In the genomic region with DNA sequence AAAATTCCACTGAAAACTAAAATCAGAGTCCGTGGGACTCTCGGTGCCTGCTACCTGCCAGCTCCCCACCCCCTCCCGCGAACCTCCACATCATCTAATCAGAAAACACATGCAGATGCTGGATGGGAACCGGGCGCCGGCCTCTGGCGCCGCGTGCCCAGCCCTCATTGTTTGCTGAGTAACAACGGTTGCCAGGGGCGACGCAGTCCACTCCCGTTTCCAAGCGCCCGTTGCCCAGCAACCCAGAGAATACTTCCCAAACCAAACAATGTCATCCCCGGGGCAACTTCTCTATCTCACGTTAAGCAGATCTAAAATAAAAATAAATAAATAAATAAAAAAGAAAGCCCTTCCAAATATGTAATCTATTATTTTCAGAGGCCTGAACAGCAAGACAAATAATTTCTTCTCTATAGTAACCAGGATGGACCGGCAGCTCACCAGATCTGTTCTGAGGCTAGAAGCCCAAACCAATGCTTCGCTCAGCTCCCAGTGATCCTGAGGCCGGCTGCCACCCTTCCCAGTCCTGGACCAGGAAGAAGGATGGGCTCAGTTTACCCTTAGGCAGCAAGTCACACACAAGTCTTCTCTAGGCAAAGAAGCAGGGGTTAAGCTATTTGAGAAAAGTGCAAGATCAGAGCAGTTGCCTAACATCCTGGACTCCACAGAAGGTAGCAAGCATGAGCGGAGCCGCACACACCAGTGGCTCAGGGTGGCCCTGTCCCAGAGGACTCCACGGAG, we compare ENCODE assay signal across 8 mouse cellular contexts. TPM values are rescaled to one million over a fixed set of nuclear protein-coding genes. Genes with fewer than 3 reads are reported as not detected.
DNase-seq lines count a peak whose midpoint lies in the region; ATAC-seq lines count a peak whose summit lies in the region.

No protein-coding gene starts in this region.

- H3K4me1 ChIP-seq in hindbrain, embryonic 13.5 days (replicated peaks) = peaks cover 70% of the 10 kb centered on the region

- peak; percentile 93 for DNase-seq in R1 (ENCODE audit: low read depth, low spot score)
- peak; percentile 49 to 66 for DNase-seq in cerebellum, postnatal 14 days
- DNase-seq in gastrocnemius, adult 18-20 months (ENCODE audit: low spot score) = peak; percentile 86
- peak; percentile 80 to 85 for DNase-seq in layer of hippocampus, postnatal 10 days (ENCODE audit: low spot score in 2 of 2)
- peak; percentile 88 for DNase-seq in lung, postnatal 14 days
- peak; percentile 81 for DNase-seq in ovary, postnatal 36 days (ENCODE audit: low spot score)

- H3K36me3 ChIP-seq in hindbrain, embryonic 13.5 days = no peaks in the 10 kb centered on the region

- 6% methylated on average over 24 of the region's 24 CpGs for WGBS in hindbrain, embryonic 13.5 days

- 0 out of 2 replicates have a peak, but pooled peaks cover 12% of the 10 kb centered on the region for H3K27me3 ChIP-seq in hindbrain, embryonic 13.5 days

- H3K4me3 ChIP-seq in hindbrain, embryonic 13.5 days = no peak overlapping the region

- peak; percentile 78 for ATAC-seq in hindbrain, embryonic 13.5 days (ENCODE audit: low FRiP score)
- ATAC-seq in activated CD4-positive, CD25-positive, alpha-beta regulatory T cell, adult 4 months = no peak

- no peaks in the 10 kb centered on the region for H3K9me3 ChIP-seq in hindbrain, embryonic 13.5 days

- peak overlapping the region; percentile 42; the same call in 1 of the 2 replicates for H3K4me2 ChIP-seq in hindbrain, embryonic 13.5 days

- peak overlapping the region; percentile 88 for H3K27ac ChIP-seq in hindbrain, embryonic 13.5 days

- H3K9ac ChIP-seq in hindbrain, embryonic 13.5 days = no peak overlapping the region; the same call in 1 of the 2 replicates

RNA-seq across cellular contexts. Expression of a gene that starts 16.3 kb away (rescaled TPM):
- total RNA-seq in gastrocnemius, adult 18-20 months (2021) = 1 to 10 TPM; 2.1 to 3.1 TPM
- polyA plus RNA-seq in hindbrain, embryonic 13.5 days (2015; fragmentation: Nextera tagmentation; extraction: Ambion mirVana) = 5.6 and 8.0 TPM in 2 replicates
- 1 to 10 TPM; 4.1 to 4.4 TPM for total RNA-seq in layer of hippocampus, postnatal 10 days (2021)
- 1 to 10 TPM; 1.4 to 1.9 TPM for polyA plus RNA-seq in activated CD4-positive, CD25-positive, alpha-beta regulatory T cell, adult 4 months (2017; shearing (Covaris generic))

RNA-seq across cellular contexts. Expression of a gene that starts 44.4 kb away (rescaled TPM):
- total RNA-seq in gastrocnemius, adult 18-20 months (2021) = under 1 TPM; 0.16 to 0.28 TPM
- polyA plus RNA-seq in hindbrain, embryonic 13.5 days (2015; fragmentation: Nextera tagmentation; extraction: Ambion mirVana) = 1.0 TPM in 2 replicates
- under 1 TPM; 0.27 to 0.71 TPM for total RNA-seq in layer of hippocampus, postnatal 10 days (2021)
- polyA plus RNA-seq in activated CD4-positive, CD25-positive, alpha-beta regulatory T cell, adult 4 months (2017; shearing (Covaris generic)) = under 1 TPM; 0.33 to 0.74 TPM

RNA-seq across cellular contexts. Expression of a gene that starts 49.9 kb away (rescaled TPM):
- total RNA-seq in gastrocnemius, adult 18-20 months (2021) = 10 to 100 TPM; 14.4 to 14.9 TPM
- 67.1 and 68.7 TPM in 2 replicates for polyA plus RNA-seq in hindbrain, embryonic 13.5 days (2015; fragmentation: Nextera tagmentation; extraction: Ambion mirVana)
- 10 to 100 TPM; 66.7 to 72.0 TPM for total RNA-seq in layer of hippocampus, postnatal 10 days (2021)
- polyA plus RNA-seq in activated CD4-positive, CD25-positive, alpha-beta regulatory T cell, adult 4 months (2017; shearing (Covaris generic)) = 10 to 100 TPM; 24.3 to 32.7 TPM

RNA-seq across cellular contexts. Expression of a gene that starts 57.2 kb away (rescaled TPM):
- 1 to 10 TPM; 2.6 to 3.3 TPM for total RNA-seq in gastrocnemius, adult 18-20 months (2021)
- 0.78 and 1.5 TPM in 2 replicates for polyA plus RNA-seq in hindbrain, embryonic 13.5 days (2015; fragmentation: Nextera tagmentation; extraction: Ambion mirVana)
- 1 to 10 TPM; 1.6 to 2.3 TPM for total RNA-seq in layer of hippocampus, postnatal 10 days (2021)
- polyA plus RNA-seq in activated CD4-positive, CD25-positive, alpha-beta regulatory T cell, adult 4 months (2017; shearing (Covaris generic)) = not detected

RNA-seq across cellular contexts. Expression of a gene that starts 59.8 kb away (rescaled TPM):
- not detected for total RNA-seq in gastrocnemius, adult 18-20 months (2021)
- polyA plus RNA-seq in hindbrain, embryonic 13.5 days (2015; fragmentation: Nextera tagmentation; extraction: Ambion mirVana) = 0.06 TPM in 2 replicates
- total RNA-seq in layer of hippocampus, postnatal 10 days (2021) = not detected
- polyA plus RNA-seq in activated CD4-positive, CD25-positive, alpha-beta regulatory T cell, adult 4 months (2017; shearing (Covaris generic)) = under 1 TPM in 1 of 2 experiments, not detected in 1; 0.21 TPM

Comparison
In these comparisons a context has a peak if more than half of its experiments do, and no peak if none do; other contexts are left out.
1. RNA of a gene that starts 49.9 kb away (total RNA-seq): 66.7 to 72.0 TPM in layer of hippocampus, postnatal 10 days; 14.4 to 14.9 TPM in gastrocnemius, adult 18-20 months; every median in the first group is over 4 times any median in the second.
2. Peak in every context shown above with its lines, with median percentiles within 50 percentile points of each other: DNase-seq.